8 mouse cellular contexts compared by ENCODE assay signal in genomic region chr14:16598074-16598501, GRCm38 (mm10).
DNase-seq lines count a peak whose midpoint lies in the region; ATAC-seq and TF ChIP-seq lines count a peak whose summit lies in the region.

No protein-coding gene starts in this region.

- H3K27ac ChIP-seq in liver, adult 2 months (replicated peaks; ENCODE audit: insufficient read depth, low read depth, low read length): 0 out of 2 replicates have a peak overlapping the region, but pooled peaks have one; percentile 10
- H3K27ac ChIP-seq in liver, embryonic 12.5 days: no peak overlapping the region
- H3K27ac ChIP-seq in embryonic facial prominence, embryonic 10.5 days (replicated peaks): peak overlapping the region; percentile 74
- no peak overlapping the region for H3K27ac ChIP-seq in hindbrain, embryonic 14.5 days
- H3K27ac ChIP-seq in limb, embryonic 15.5 days: 0 out of 2 replicates have a peak overlapping the region, but pooled peaks have one; percentile 3

- H3K36me3 ChIP-seq in liver, adult 2 months (ENCODE audit: control insufficient read depth, insufficient read depth, low read length): no peaks in the 10 kb centered on the region
- no peaks in the 10 kb centered on the region for H3K36me3 ChIP-seq in liver, embryonic 12.5 days
- no peaks in the 10 kb centered on the region for H3K36me3 ChIP-seq in embryonic facial prominence, embryonic 10.5 days (replicated peaks)
- H3K36me3 ChIP-seq in hindbrain, embryonic 14.5 days (replicated peaks; ENCODE audit: control insufficient read depth, insufficient read depth): no peaks in the 10 kb centered on the region
- no peaks in the 10 kb centered on the region for H3K36me3 ChIP-seq in limb, embryonic 15.5 days

- H3K79me2 ChIP-seq in liver, adult 2 months (ENCODE audit: control insufficient read depth, insufficient read depth, low read length): no peaks in the 10 kb centered on the region

- no peak overlapping the region for H3K4me3 ChIP-seq in liver, adult 2 months (ENCODE audit: insufficient read depth, low read depth, low read length)
- no peak overlapping the region for H3K4me3 ChIP-seq in liver, embryonic 12.5 days
- no peak overlapping the region for H3K4me3 ChIP-seq in embryonic facial prominence, embryonic 10.5 days
- H3K4me3 ChIP-seq in hindbrain, embryonic 14.5 days (replicated peaks; ENCODE audit: low read length): no peak overlapping the region
- H3K4me3 ChIP-seq in limb, embryonic 15.5 days: no peak overlapping the region

- no peak overlapping the region for H3K4me2 ChIP-seq in liver, embryonic 12.5 days
- no peak overlapping the region for H3K4me2 ChIP-seq in hindbrain, embryonic 14.5 days (replicated peaks)
- no peak overlapping the region for H3K4me2 ChIP-seq in limb, embryonic 15.5 days

- no peak for TF ChIP-seq POLR2A in liver, adult 2 months (IDR thresholded peaks at IDR 0.05; ENCODE audit: extremely low read depth, insufficient read depth, low read length)

- no peaks in the 10 kb centered on the region for H3K9me3 ChIP-seq in liver, embryonic 12.5 days (replicated peaks)
- no peaks in the 10 kb centered on the region for H3K9me3 ChIP-seq in embryonic facial prominence, embryonic 10.5 days
- H3K9me3 ChIP-seq in hindbrain, embryonic 14.5 days (ENCODE audit: control insufficient read depth, low read length): no peaks in the 10 kb centered on the region
- H3K9me3 ChIP-seq in limb, embryonic 15.5 days: no peaks in the 10 kb centered on the region

- H3K27me3 ChIP-seq in liver, adult 2 months (ENCODE audit: control insufficient read depth, insufficient read depth, low read length): no peaks in the 10 kb centered on the region
- H3K27me3 ChIP-seq in liver, embryonic 12.5 days (replicated peaks): no peaks in the 10 kb centered on the region
- H3K27me3 ChIP-seq in embryonic facial prominence, embryonic 10.5 days (replicated peaks; ENCODE audit: low read depth, poor library complexity, severe bottlenecking): no peaks in the 10 kb centered on the region
- no peaks in the 10 kb centered on the region for H3K27me3 ChIP-seq in hindbrain, embryonic 14.5 days (ENCODE audit: control insufficient read depth, insufficient read depth, low read length)
- no peaks in the 10 kb centered on the region for H3K27me3 ChIP-seq in limb, embryonic 15.5 days

- 52% methylated on average over 4 of the region's 4 CpGs for WGBS in liver, adult 2 months
- 13% methylated on average over 4 of the region's 4 CpGs for WGBS in liver, embryonic 12.5 days (ENCODE audit: insufficient replicate concordance)
- WGBS in embryonic facial prominence, embryonic 10.5 days: 18% methylated on average over 4 of the region's 4 CpGs
- WGBS in hindbrain, embryonic 14.5 days: 29% methylated on average over 4 of the region's 4 CpGs
- WGBS in limb, embryonic 15.5 days: 14% methylated on average over 4 of the region's 4 CpGs

- H3K9ac ChIP-seq in liver, adult 2 months (ENCODE audit: low read depth, low read length): no peak overlapping the region
- H3K9ac ChIP-seq in liver, embryonic 12.5 days: no peak overlapping the region
- no peak overlapping the region for H3K9ac ChIP-seq in hindbrain, embryonic 14.5 days
- no peak overlapping the region for H3K9ac ChIP-seq in limb, embryonic 15.5 days

- ATAC-seq in liver, embryonic 12.5 days: no peak
- 0 out of 2 replicates have a peak, but pooled peaks have one; percentile 15 for ATAC-seq in hindbrain, embryonic 14.5 days (ENCODE audit: low FRiP score)
- ATAC-seq in limb, embryonic 15.5 days (ENCODE audit: insufficient number of reproducible peaks, low FRiP score, low TSS enrichment, low read depth): no peak
- ATAC-seq in CD4-positive, CD25-positive, alpha-beta regulatory T cell, adult 4 months: no peak

- H3K4me1 ChIP-seq in liver, adult 2 months (ENCODE audit: control insufficient read depth, insufficient read depth, low read length): no peaks in the 10 kb centered on the region
- H3K4me1 ChIP-seq in liver, embryonic 12.5 days: peaks cover 8% of the 10 kb centered on the region; the same call in 1 of the 2 replicates
- peaks cover 29% of the 10 kb centered on the region for H3K4me1 ChIP-seq in embryonic facial prominence, embryonic 10.5 days
- H3K4me1 ChIP-seq in hindbrain, embryonic 14.5 days (replicated peaks; ENCODE audit: control insufficient read depth, insufficient read depth, low read length): peaks cover 10% of the 10 kb centered on the region
- H3K4me1 ChIP-seq in limb, embryonic 15.5 days: peaks cover 11% of the 10 kb centered on the region

- peak; percentile 13 for DNase-seq in liver, adult 2 months (ENCODE audit: extremely low read depth, low read depth, low spot score)
- peak; percentile 43 for DNase-seq in adrenal gland, adult 8-10 months
- peak; percentile 29 for DNase-seq in embryonic facial prominence, embryonic 10.5 days (ENCODE audit: low spot score)
- no peak for DNase-seq in hindbrain, embryonic 14.5 days (ENCODE audit: low spot score)
- DNase-seq in spleen, postnatal 14 days (ENCODE audit: low spot score in 2 of 2): no peak

- TF ChIP-seq CTCF in liver, adult 2 months (IDR thresholded peaks at IDR 0.05; ENCODE audit: low read depth, low read length): no peak

Comparison
In these comparisons a context has a peak if more than half of its experiments do, and no peak if none do; other contexts are left out.
1. H3K27ac ChIP-seq: peak in liver, adult 2 months (single experiment), embryonic facial prominence, embryonic 10.5 days (single experiment) and limb, embryonic 15.5 days (single experiment); none in liver, embryonic 12.5 days (single experiment) and hindbrain, embryonic 14.5 days (single experiment).
2. DNase-seq: peak in liver, adult 2 months (single experiment), adrenal gland, adult 8-10 months (single experiment) and embryonic facial prominence, embryonic 10.5 days (single experiment); none in hindbrain, embryonic 14.5 days (single experiment) and spleen, postnatal 14 days (0 of 2).